Mouse (Mus musculus) neural tube, embryonic 10.5 days (tissue): ENCODE data around the gene Gm28891.
"Not testable (repeated sequence)": the region's sequence is repeated elsewhere in the genome, so short reads cannot be mapped to it uniquely, and the experiment has no call there.

ENCODE experiments used
- DNase-seq: peaks from one replicate; pipeline ENCODE4 v3.0.0-alpha.2; 2017; ENCODE audit warnings: low spot score; ENCODE audit errors: extremely low spot score

Gene Gm28891

GRCm38 (mm10) chrY:60240902-60241301 lies at the start of gene Gm28891:
Gene Gm28891 (plus strand): TSS chrY:60241202.
- not testable (repeated sequence) for DNase-seq
